Mouse (Mus musculus) left cerebral cortex, postnatal 36 days (tissue): ENCODE results near the gene Exosc9. TPM values are rescaled to one million over a fixed set of nuclear protein-coding genes. Genes with fewer than 3 reads are reported as not detected.

Source experiments
- DNase-seq, 2 experiments: peaks; one replicate each; pipeline ENCODE4 v3.0.0; 2021 to 2022; ENCODE audit warnings: low spot score in 2 of 2, mixed read lengths in 1 of 2
- intact Hi-C: fragments of 180-260 bp; cut with DNase I; formaldehyde crosslinking; loops from one replicate; pipeline ENCODE4 v1.15.1; 2025
- total RNA-seq, 2 experiments: library from RNA; stranded (reverse); gene quantifications; 2 replicates each; pipeline ENCODE4 v1.2.3; 2021

Exosc9 gene
- 10 to 100 TPM; 39.1 to 41.9 TPM for total RNA-seq

DNA sequence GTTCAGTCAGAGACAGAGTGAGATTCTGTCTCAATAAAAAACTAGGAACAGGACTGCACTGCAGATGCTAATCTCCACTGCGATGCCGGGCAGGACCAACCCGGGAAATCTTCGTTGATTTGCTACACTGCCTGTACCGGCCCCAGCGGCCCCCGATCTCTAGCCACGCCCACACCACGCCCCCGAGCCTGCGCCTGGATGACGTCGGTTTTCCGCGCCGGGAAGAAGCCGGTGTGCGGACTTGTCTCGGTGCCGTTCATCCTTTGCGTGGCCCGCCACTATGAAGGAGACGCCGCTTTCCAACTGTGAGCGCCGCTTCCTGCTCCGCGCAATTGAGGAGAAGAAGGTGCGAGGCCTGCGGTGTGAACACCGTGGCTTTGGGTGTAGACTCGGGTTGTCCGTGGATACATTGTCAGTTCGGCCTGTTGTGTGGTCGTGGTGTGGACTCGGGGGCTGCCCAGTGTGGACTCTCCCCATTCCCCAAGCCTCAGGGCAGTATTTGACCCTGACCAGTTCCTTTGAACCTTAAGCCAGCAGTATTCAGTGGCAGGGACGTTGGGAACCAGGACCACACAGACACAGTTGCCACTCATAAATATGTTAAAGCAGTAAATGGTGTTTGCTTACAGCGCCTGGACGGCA, at the start of gene Exosc9:
Gene Exosc9 (plus strand): TSS at position 201 of the 642 bp plus-strand sequence.
- intact Hi-C loops: loop anchor here (2.0 kb wide), 1 partner anchor 18 kb away; no protein-coding TSS in a partner anchor
- DNase-seq: peak; percentile 97 to 98

DNA sequence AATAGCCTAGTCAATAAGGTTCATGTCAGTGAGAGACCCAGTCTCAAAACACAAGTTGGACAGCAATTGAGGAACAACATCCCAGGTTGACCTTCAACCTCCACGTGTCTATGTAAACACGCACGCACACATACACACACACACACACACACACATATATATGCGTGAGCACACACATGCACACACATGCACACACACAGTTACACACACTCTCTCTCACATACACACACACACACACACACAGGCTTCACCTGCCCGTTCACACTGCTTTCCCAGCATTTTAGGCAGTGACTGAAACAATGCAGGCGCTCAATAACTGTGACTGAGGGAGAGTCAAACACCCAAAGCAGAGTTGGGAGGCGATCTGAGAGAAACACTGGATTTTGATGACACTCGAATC, 47.1 kb upstream of the Exosc9 start:
- DNase-seq: no peak
- intact Hi-C loops: no loop called here

DNA sequence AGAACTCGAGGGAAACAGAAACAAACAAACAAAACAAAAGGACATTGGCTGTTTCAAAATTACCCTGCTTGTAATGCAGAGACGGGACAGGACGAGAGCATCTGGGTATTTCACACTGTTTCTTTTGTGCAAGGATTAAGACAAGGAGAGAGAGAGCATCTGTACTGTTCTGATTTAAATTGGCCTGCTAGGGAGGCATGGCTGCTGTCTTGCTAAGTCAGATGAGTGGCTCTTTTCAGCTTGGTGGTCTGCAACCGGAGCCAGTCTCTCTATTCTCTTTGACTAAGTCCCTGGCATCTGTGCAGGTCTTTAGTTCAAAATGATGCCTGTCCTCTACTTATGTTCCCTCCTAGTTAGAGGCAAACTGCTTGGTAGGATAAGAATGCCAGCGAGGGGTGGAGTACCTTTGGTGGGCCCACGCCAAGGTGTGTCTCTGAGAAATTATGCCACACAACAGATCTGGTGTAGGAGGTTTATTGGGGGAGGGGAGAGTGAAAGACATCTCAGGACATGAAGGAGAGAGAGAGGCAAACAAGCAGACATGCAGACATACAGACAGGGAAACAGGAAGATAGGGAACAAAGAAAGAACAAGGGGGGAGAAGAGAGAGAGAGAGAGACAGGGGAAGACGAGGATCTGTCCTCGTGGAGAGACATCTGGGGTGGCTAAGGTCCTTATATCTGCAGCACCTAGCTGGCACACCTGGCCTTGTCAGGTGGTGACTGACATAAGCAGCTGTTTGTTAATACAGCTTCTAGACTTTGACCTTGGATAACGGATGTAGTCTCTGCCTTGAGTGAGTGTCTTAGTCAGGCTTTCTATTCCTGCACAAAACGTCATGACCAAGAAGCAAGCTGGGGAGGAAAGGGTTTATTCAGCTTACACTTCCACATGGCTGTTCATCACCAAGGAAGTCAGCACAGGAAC, 46.3 kb upstream of the Exosc9 start:
- DNase-seq: no peak
- intact Hi-C loops: no loop called here

DNA sequence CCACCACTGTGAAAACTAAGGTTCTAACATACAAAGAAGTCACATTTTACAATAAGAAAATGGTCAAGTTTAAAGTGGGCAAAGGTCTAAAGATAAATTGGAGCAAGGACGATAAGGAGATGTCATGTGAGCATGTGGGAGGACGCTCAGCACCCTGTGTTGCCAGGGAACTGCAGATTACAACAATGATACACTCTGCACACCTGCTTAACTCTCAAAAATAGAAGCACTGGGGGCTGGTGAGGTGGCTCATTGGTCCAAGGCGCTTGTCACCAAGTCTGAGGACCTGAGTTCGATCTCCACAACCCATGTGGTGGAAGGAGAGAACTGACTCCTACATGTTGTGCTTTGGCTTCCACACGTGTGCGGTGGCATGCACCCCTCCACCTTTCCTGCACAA, 40.9 kb upstream of the Exosc9 start:
- DNase-seq: no peak
- intact Hi-C loops: no loop called here

DNA sequence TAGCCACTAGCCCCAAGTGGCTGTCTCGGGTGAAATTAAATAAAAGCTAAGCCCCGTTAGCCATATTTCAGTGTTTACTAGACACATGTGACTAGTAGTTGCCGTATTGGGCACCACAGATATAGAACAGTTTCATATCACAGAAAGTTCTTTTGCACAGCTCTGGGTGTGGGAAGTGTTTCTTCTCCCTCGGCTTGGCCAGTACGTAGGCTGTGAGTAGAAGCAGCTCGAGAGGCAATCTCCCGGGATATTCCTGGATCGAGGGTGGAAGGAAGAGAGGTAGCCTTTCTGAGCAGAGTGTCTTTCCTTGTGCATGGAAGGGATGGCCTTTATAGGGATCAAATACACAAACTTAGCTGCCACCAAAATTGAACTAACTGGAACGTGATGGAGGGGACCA, 36.2 kb upstream of the Exosc9 start:
- intact Hi-C loops: no loop called here
- DNase-seq: peak; percentile 61 to 67

DNA sequence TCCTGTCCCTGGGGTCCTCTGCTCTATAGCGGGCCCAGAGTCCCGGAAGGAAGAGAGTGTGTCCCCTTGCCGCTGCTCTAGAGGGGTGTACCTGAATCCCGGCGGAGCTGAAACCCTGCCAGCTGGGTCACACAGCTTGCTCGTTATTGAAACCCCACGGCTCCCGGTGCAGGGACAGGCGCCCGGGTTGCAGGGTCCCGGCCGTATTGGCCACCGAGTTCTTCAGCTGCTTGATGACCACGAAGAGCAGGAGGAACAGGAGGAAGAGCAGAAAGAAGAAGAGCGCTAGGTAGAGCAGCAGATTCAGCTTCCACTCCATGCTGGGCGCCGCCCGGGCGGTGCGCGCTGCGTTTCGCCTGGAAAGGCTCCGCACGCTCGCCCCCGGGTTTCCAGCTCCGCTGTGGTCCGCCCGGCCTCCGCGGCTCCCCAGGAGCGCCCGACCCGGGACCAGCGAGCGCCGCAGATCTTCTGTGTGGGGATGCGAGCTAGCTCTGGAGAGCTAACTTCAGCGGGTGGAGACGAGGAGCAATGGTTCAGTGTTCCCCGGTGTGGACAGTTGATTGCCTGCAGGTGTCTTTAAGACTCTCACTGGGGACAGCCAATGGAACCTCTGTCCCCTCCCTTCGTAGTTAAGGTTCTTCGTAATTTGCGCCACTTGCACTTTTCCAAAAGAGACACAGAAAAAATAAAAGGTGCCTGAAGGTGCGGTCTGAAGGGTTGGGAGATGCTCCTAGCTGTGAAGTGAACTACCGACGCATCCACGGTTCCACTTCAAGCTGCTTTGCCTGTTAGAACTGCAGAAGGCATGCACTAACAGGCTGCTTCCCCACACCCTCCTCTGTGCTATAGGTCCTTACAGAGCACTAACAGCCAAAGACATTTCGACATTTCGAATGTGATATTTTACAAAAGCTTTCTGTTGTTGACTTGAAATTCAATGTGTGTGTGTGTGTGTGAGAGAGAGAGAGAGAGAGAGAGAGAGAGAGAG, 31.0 kb upstream of the Exosc9 start, which contains the start of gene Gm11549:
Gene Gm11549 (minus strand): TSS at position 741 of the 988 bp plus-strand sequence.
- intact Hi-C loops: no loop called here
- peak; percentile 68 to 76 for DNase-seq

DNA sequence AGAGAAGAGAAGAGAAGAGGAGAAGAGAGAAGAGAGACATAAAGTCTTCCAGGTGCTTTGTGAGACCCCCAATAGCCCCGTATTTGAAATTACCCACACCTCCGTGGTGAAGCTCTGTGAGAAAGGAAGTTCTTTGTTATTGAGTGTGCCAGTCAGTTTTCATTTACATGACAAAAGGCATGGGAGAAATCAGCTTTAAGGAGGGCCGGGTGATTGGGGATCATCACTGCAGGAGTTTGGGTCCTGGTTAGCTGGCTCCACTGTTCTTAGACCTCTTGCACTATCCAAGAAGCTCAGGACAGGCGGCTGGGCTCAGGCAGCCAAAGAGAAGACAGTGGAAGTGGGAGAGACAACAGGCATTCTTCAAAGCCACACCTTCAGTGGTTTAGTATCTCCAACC, 30.3 kb upstream of the Exosc9 start:
- DNase-seq: no peak
- intact Hi-C loops: no loop called here

DNA sequence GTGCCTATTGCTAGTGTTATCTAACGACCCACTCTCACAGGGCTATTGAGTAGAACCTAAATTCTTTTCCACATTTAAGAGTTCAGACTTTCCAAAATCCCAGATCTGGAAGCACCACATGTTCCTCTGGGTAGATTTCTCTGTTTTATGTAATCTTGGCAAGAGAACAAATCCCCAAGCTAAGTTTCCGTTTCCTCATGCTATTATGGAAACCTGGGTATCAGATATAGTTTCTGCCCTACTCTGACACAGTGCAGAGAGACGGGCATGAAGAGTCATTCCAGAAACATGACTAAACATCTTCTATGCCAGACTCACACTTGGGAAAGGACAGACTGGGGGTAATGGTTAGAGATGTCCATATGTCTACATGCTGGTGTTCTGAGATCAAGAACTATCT, 27.9 kb upstream of the Exosc9 start:
- DNase-seq: no peak
- intact Hi-C loops: no loop called here

DNA sequence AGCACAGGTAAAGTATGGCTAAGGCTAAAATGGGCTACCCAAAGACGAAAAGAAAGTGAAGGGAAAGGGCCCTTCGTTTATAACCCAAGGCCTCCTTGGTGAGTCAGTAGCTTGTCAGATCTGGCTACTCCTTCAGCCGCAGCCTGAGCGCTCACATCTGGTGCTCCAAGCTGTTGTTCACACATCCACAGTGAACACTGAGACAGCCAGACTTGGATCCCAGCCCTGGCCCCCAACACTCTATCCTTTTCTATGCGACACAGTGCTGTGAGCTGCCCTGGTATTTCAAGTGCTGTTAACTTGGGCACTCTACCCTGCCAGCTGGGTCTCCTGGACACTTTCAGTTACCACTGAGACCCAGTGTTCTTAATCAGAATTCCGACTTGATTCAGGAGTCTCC, 22.1 kb upstream of the Exosc9 start:
- intact Hi-C loops: no loop called here
- DNase-seq: peak; percentile 77 to 80

DNA sequence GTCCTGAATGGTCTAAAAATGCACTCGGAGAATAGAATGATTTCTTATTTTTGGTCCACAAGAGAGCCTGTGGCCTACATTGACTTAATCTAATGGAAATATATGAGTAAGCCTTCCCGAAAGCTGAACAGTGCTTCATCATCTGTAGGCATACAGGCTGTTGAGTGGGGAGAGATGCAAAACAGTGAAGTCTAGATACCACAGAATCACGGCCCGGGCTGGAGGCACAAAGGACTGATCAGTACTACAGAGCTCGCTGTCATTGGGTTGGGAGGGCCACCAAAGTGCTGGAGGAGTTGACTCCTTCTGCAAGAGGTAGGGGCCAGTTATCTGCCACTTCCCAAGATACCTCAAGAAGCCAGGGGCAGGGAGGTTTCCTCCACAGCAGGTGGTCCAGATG, 21.6 kb upstream of the Exosc9 start:
- no peak for DNase-seq
- intact Hi-C loops: no loop called here

DNA sequence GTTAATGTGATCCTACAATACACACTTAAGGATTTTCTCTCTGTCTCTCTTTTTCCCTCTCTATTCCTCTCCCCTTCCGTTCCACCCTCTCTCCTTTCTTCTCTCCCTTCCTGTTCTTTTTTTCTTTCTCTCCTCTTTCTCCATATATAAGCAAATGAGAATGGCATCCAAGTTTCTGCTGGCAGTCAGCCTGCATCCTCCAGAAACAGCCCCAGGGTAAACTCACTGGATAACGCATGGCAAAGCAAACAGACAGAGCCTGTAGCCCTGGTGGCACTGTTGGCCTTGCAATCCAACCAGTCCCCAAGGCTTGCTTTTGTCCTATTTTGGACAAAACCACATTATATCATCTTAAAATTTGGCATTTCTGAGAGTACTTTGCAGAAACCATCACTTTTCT, 21.2 kb upstream of the Exosc9 start:
- intact Hi-C loops: no loop called here
- DNase-seq: peak in 1 of 2 experiments; percentile 34

DNA sequence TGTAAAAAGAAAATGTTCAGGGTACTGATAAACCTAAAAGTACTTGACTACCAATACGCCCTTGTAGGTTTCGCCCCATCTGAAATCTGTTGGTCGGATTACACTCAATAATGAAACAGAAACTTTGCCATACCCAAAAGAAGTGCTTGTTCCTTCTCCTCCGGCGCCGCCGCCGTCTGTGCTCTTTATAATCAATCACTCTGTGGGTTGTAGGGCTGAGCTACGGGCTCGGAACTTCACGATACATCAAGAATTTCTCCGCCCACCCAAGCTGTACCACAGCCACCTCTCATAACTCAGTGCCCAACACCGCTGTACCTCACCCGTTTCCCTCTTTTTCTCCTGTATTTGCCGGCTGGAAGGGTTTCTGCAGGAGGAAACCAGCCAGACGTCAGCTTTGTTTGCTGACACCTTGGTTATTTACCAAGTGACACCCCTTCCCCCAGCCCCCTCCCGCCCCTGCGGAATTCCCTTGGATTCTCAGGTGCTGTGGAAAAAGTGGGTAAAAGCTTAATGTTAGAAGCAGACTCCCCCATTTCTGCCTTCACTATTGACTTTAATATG, 20.3 kb upstream of the Exosc9 start:
- no peak for DNase-seq
- intact Hi-C loops: no loop called here

DNA sequence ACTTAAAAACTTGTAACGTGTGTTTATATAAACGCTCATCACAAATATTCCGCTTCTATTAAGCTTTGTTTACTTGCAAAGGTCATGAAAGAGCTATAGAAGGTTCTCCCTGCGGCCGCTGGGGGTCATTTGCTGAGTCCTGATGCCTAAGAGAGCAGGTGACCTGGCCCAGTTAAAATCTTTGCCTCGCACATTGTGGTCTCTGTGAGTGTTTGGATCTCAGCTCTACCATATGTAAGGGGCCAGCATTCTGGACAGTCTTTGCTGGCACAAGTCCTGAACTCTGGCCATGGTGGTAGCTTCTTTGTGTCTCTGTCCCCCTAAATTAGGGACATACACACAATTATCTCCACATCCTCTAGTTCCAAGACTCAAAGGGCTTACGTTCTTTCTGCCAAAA, 19.7 kb upstream of the Exosc9 start:
- DNase-seq: no peak
- intact Hi-C loops: no loop called here

DNA sequence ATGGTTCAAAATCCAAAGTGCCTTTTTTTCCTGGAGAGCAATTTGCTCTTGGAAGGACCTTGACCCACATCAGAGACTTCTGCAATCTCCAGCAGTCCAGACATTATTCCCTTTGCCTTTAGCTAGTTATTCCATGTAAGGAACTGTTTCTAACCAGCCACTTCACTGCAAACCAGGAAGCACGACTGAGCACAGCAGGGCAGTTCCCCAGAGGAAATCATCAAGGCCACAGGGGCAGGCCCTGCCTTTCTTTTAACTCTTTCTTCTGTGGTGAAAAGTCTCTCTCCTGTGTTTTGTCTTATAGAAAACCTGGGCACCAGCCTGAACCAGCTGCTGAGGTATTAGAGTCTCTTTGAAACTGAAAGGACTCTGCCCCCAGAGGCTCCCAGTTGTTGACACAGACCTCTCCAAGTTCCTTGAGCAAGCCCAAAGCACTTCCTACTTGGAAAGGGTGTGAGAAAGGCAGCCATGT, 19.2 kb upstream of the Exosc9 start:
- intact Hi-C loops: no loop called here
- no peak for DNase-seq

DNA sequence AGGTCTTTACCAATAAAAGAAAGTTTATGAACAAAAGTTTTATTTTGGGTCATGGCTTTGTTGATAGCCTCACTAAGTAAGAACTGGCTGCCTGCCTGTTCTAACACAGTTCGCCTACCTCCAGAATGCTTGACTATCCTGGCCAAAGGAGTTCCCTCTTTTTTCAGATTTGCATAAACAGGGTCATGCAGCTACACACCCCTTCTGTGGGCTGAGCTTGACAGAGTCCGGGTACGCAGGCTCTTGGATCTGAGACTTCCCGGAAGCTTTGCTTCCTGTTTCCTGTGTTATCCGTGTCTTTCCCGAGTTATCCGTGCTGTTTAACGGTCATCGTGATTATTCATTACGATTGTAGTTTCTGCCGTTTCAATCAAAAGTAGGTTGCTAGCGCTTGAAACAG, 16.4 kb upstream of the Exosc9 start:
- intact Hi-C loops: no loop called here
- no peak for DNase-seq

DNA sequence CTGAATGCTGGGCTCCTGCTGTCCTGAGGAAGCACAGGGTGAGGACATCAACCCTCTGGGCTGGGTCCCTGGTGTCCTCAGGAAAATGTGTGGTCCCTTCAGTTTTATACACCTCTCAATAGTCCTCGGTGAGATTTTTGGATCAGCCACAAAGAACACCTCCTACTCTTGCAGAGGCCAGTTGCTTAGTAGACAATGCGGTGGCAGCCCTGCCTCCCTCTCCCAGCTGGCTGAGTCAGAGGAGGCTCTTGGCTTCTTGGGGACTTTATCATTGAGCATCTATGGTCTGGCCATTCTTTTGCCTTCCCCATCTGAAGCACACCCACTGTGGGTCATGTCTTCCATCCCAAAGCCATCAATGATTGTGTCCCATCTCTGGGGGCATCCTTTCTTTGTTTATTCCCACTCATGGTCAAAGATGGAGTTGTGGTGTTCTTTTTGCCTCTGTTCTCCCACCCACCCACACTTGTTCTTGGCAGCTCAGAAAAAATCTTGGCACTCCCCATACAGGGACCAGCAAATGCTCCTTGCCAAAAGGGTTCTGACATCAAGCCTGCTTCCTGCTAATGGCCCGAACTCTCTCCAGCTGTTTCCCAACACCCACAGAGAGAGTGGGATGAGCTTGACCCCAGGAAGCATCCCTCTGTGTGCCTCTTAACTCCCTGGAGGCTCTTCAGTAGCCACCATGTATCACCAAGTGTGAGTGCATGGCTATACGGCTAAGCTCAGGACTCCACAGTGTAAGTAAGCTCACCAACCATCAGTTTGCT, 14.5 kb upstream of the Exosc9 start:
- intact Hi-C loops: no loop called here
- DNase-seq: peak in 1 of 2 experiments; percentile 60

DNA sequence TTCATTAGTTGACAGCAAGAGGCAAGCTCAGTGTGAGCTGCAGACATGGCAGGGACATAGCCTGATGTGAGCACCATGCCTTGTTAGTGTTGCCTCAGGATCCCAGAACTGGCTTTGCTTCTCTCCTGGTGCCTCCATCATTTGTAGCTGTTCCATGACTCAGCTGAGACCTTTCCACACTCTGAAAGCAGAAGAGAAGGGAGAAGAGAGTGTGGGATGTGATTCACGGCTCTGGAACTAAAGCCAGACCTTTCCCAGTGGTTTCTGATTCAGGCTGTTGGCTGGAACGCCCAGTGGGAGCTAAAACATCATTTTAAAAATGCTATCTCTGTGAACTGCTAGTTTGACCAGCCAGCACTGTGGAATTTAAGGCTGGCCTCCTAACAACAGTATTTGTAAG, 11.7 kb upstream of the Exosc9 start:
- DNase-seq: peak in 1 of 2 experiments; percentile 44
- intact Hi-C loops: no loop called here

DNA sequence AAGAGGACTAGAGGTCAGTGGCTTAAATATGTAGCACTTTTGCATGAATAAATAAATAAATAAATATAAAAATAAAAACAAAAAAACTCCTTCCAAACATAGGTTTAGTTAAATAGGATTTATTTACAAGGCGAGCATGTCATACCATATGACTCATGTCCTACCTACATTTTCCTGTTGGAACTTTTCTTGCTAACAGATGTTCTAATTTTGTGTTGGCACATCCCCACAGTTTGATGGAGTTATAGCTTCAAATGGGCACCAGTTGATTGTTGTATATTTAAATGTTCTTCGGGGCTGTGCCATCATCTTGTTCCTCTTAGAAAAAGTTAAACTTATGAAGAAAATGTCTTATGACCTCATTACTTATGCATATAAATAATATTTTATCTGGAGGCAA, 11.0 kb upstream of the Exosc9 start:
- intact Hi-C loops: no loop called here
- DNase-seq: no peak

DNA sequence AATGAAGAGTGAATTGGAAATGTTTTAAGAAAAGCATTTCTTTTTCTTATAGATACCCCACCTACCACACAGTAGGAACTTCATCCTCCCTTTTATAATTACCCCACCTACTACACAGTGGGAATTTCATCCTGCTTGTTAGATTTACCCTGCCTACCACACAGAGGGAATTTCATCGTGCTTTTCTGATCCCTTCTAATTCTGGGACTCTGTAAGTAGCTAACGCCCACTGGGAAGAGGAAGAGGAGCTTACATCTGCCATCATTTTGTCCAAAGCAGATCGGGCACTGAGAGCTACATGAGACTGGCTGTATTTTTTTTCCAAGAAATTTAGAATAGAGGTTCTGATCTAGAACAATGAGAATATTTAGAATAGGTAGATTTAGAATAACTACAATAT, 7.4 kb upstream of the Exosc9 start:
- DNase-seq: no peak
- intact Hi-C loops: no loop called here
